Mouse (Mus musculus): ENCODE measurements around the gene Hint2. TPM values are rescaled to one million over a fixed set of nuclear protein-coding genes. Genes with fewer than 3 reads are reported as not detected.

The Hint2 gene
- polyA plus RNA-seq, 1 experiment from 2014 or later, result 159 TPM

DNA sequence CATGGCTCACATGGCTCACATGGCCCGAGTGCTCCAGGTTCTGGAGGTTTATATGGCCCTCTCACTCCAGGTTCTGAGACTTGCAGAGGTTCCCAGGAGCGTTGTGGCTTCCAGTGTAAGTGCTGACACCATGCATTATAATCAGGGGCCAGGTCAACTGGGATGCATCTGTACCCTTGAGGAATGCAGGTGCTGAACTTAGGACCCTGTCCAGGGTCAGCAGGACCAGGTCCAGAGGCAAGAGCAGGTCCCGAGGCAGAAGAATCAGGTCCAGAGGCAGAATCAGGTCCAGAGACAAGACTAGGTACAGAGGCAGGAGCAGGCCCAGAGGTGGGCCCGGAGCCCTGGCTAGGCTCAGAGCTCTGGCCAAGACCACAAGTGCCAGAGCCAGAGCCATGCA lies 3.5 kb downstream of the Hint2 start:
- H3K4me3 ChIP-seq (ENCODE audit: low read depth, low read length), result no peak overlapping the region
- H3K36me3 ChIP-seq (replicated peaks; ENCODE audit: insufficient read depth, low read length), result no peaks in the 10 kb centered on the region
- H3K9ac ChIP-seq (replicated peaks), result no peak overlapping the region; the same call in 1 of the 2 replicates
- peaks cover 14% of the 10 kb centered on the region for H3K4me1 ChIP-seq (ENCODE audit: insufficient read depth)
- ATAC-seq (no peak), DNase-seq (no peak)
- no peak overlapping the region for H3K4me2 ChIP-seq (ENCODE audit: low read depth, low read length)
- H3K9me3 ChIP-seq (ENCODE audit: low read length), result peaks cover 3% of the 10 kb centered on the region; the same call in 1 of the 2 replicates
- no peak overlapping the region for H3K27ac ChIP-seq (ENCODE audit: low read depth)
- WGBS (ENCODE audit: insufficient replicate concordance), result 82% methylated on average over 4 of the region's 4 CpGs
- no peaks in the 10 kb centered on the region for H3K27me3 ChIP-seq (ENCODE audit: insufficient read depth, low read length)
- no peak for TF ChIP-seq EP300 (IDR thresholded peaks at IDR 0.05; ENCODE audit: low read depth)
- TF ChIP-seq CTCF (IDR thresholded peaks at IDR 0.05; ENCODE audit: low read depth), result no peak

DNA sequence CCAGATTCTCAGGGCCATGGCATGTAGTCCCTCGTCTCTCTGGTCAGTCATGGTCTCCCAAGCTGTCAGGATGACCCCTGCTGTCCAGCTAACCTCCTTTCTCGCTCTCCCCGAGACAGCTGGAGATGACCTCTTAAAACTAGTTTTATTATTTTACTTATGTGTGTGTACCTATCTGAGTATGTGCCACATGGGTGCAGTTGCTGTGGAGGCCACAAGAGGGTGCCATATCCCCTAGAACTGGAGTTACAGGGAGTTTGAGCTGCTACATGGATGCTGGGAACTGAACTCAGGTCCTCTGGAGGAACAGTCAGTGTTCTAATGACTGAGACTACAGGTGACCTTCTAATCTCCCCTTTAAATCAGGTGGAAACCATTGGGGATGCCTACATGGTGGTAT lies 6.5 kb downstream of the Hint2 start:
- Histone ChIP-seq H3K36me3 (replicated peaks; ENCODE audit: insufficient read depth, low read length) (no peaks in the 10 kb centered on the region), H3K27me3 (ENCODE audit: insufficient read depth, low read length) (no peaks in the 10 kb centered on the region), H3K4me2 (ENCODE audit: low read depth, low read length) (no peak overlapping the region), H3K9ac (replicated peaks) (no peak overlapping the region), H3K4me1 (ENCODE audit: insufficient read depth) (peaks cover 4% of the 10 kb centered on the region; the same call in 1 of the 2 replicates), H3K27ac (ENCODE audit: low read depth) (no peak overlapping the region), H3K9me3 (ENCODE audit: low read length) (peaks cover 3% of the 10 kb centered on the region; the same call in 1 of the 2 replicates), H3K4me3 (ENCODE audit: low read depth, low read length) (no peak overlapping the region)
- TF ChIP-seq CTCF (IDR thresholded peaks at IDR 0.05; ENCODE audit: low read depth) (peak; percentile 44), EP300 (IDR thresholded peaks at IDR 0.05; ENCODE audit: low read depth) (no peak)
- WGBS (ENCODE audit: insufficient replicate concordance), result 86% methylated on average over 3 of the region's 3 CpGs
- DNase-seq (no peak), ATAC-seq (no peak)

DNA sequence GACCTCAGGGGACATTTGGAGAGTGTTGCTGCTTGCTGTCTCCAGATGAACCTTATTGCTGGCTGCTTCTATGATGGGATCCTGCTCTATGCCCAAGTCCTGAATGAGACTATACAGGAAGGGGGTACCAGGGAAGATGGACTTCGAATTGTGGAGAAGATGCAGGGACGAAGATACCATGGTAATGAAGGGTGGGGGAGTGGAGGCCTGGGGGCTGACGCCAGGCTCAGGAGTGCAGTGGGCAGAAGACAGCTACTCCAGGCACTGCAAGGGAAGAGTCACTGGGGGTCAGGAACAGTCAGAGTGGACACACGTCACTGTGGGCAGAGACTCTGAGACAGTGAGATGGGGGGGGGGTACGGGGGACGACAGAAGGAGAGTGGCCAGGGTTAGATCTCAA lies 15.8 kb downstream of the Hint2 start:
- no peaks in the 10 kb centered on the region for H3K4me1 ChIP-seq (ENCODE audit: insufficient read depth)
- H3K4me3 ChIP-seq (ENCODE audit: low read depth, low read length), result no peak overlapping the region
- H3K4me2 ChIP-seq (ENCODE audit: low read depth, low read length), result no peak overlapping the region
- no peaks in the 10 kb centered on the region for H3K36me3 ChIP-seq (replicated peaks; ENCODE audit: insufficient read depth, low read length)
- ATAC-seq, result no peak
- no peaks in the 10 kb centered on the region for H3K9me3 ChIP-seq (ENCODE audit: low read length)
- no peak overlapping the region for H3K27ac ChIP-seq (ENCODE audit: low read depth)
- DNase-seq, result peak; percentile 9
- H3K27me3 ChIP-seq (ENCODE audit: insufficient read depth, low read length), result no peaks in the 10 kb centered on the region
- WGBS (ENCODE audit: insufficient replicate concordance), result 63% methylated on average over 6 of the region's 6 CpGs
- TF ChIP-seq CTCF (IDR thresholded peaks at IDR 0.05; ENCODE audit: low read depth), result no peak
- TF ChIP-seq EP300 (IDR thresholded peaks at IDR 0.05; ENCODE audit: low read depth), result no peak
- H3K9ac ChIP-seq (replicated peaks), result no peak overlapping the region

DNA sequence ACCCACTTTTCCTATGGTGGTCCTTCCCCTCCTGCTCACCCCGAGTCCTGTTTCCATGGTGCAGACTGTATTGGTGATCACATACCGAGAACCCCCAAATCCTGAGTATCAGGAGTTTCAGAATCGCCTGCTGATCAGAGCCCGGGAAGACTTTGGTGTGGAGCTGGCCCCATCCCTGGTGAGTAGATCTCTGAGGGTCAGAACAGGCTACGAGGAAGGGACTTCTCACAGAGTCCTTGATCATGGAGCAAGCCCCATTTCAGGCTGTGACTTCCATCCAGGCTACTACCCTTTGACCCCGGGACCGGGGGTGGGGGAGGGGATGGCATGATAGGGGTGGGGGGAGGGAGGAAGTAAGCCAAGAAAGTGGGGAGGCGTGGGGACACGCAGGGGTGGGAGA lies 16.2 kb downstream of the Hint2 start:
- no peaks in the 10 kb centered on the region for H3K36me3 ChIP-seq (replicated peaks; ENCODE audit: insufficient read depth, low read length)
- DNase-seq (peak; percentile 11), ATAC-seq (no peak)
- no peak for TF ChIP-seq EP300 (IDR thresholded peaks at IDR 0.05; ENCODE audit: low read depth)
- no peak overlapping the region for H3K27ac ChIP-seq (ENCODE audit: low read depth)
- 53% methylated on average over 9 of the region's 9 CpGs for WGBS (ENCODE audit: insufficient replicate concordance)
- no peaks in the 10 kb centered on the region for H3K27me3 ChIP-seq (ENCODE audit: insufficient read depth, low read length)
- H3K4me2 ChIP-seq (ENCODE audit: low read depth, low read length), result no peak overlapping the region
- no peak overlapping the region for H3K9ac ChIP-seq (replicated peaks)
- H3K4me1 ChIP-seq (ENCODE audit: insufficient read depth), result no peaks in the 10 kb centered on the region
- H3K4me3 ChIP-seq (ENCODE audit: low read depth, low read length), result no peak overlapping the region
- no peaks in the 10 kb centered on the region for H3K9me3 ChIP-seq (ENCODE audit: low read length)

DNA sequence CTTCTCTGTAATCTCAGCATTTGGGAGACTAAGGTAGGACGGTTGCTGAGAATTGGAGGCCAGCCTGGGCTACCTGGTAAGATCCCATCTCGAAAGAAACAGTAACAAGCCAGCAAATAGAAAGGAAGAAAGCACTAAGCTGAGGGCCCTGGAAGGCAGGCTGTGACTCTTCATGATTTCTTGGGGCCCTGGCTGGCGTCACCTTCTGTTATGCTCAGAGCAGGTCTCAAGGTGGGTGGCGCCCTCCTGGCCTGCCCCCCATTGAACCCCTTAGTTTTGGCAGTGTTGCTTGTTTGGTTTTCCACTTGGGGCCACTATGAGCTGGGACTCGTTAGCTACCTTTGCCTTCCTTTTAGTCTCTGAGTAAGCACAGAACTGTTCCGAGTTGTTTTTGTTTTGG lies 19.5 kb downstream of the Hint2 start:
- 72% methylated on average over 6 of the region's 6 CpGs for WGBS (ENCODE audit: insufficient replicate concordance)
- no peaks in the 10 kb centered on the region for H3K36me3 ChIP-seq (replicated peaks; ENCODE audit: insufficient read depth, low read length)
- no peak for ATAC-seq

DNA sequence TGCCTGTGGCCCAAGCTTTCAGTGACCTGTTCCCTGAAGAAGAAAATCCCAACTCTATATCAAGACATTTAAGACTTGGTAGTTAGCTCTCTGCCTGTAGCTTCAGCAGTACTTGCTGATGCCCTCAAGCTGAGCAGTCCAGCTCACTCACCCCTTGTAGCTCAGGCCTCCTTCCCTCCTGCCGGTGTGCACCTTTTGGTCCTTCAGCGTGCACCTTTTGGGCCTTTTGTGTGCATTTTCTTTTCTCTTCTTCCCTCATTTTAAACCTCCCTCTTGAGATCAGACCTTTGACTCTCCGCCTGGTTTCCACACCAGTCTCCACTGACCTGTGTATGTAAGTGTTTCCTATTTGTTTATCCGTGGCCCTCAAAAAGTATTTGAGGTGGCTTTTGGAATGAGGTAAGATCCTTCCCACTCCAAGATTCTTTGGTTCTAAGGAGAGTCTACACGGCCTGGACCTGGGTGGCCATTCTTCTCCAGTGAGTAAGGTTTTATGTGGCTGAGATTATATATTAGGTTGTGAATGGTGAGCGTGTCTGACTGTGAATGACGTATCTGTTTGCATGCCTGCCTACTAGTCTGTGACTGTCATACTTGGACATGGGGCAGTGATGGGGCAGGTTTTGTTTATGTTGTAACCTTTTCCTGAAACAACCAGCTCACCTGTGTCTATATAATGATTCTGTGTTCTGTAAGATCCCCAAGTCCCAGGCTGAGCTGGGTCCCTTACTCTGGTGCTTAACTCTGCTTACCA lies 21.5 kb downstream of the Hint2 start:
- Histone ChIP-seq H3K36me3 (replicated peaks; ENCODE audit: insufficient read depth, low read length) (no peaks in the 10 kb centered on the region), H3K9me3 (ENCODE audit: low read length) (no peaks in the 10 kb centered on the region), H3K4me1 (ENCODE audit: insufficient read depth) (no peaks in the 10 kb centered on the region), H3K4me3 (ENCODE audit: low read depth, low read length) (no peak overlapping the region), H3K4me2 (ENCODE audit: low read depth, low read length) (no peak overlapping the region), H3K27me3 (ENCODE audit: insufficient read depth, low read length) (peaks cover 26% of the 10 kb centered on the region), H3K9ac (replicated peaks) (no peak overlapping the region), H3K27ac (ENCODE audit: low read depth) (no peak overlapping the region)
- ATAC-seq, result no peak
- TF ChIP-seq EP300 (IDR thresholded peaks at IDR 0.05; ENCODE audit: low read depth), result no peak
- TF ChIP-seq CTCF (IDR thresholded peaks at IDR 0.05; ENCODE audit: low read depth), result no peak
- WGBS (ENCODE audit: insufficient replicate concordance), result 83% methylated on average over 7 of the region's 7 CpGs
- DNase-seq, result peak; percentile 6

More for the DNA sequence above, 19.5 kb downstream of the Hint2 start:
- no peak for TF ChIP-seq CTCF (IDR thresholded peaks at IDR 0.05; ENCODE audit: low read depth)
- TF ChIP-seq EP300 (IDR thresholded peaks at IDR 0.05; ENCODE audit: low read depth), result no peak
- H3K4me1 ChIP-seq (ENCODE audit: insufficient read depth), result no peaks in the 10 kb centered on the region
- H3K4me3 ChIP-seq (ENCODE audit: low read depth, low read length), result no peak overlapping the region
- no peak overlapping the region for H3K4me2 ChIP-seq (ENCODE audit: low read depth, low read length)
- H3K27ac ChIP-seq (ENCODE audit: low read depth), result no peak overlapping the region
- no peaks in the 10 kb centered on the region for H3K9me3 ChIP-seq (ENCODE audit: low read length)
- peaks cover 12% of the 10 kb centered on the region for H3K27me3 ChIP-seq (ENCODE audit: insufficient read depth, low read length)
- H3K9ac ChIP-seq (replicated peaks), result no peak overlapping the region
- DNase-seq, result peak; percentile 3

All from liver, postnatal 0 days (tissue).